ENCODE assay signal across 9 mouse cellular contexts in the genomic region with DNA sequence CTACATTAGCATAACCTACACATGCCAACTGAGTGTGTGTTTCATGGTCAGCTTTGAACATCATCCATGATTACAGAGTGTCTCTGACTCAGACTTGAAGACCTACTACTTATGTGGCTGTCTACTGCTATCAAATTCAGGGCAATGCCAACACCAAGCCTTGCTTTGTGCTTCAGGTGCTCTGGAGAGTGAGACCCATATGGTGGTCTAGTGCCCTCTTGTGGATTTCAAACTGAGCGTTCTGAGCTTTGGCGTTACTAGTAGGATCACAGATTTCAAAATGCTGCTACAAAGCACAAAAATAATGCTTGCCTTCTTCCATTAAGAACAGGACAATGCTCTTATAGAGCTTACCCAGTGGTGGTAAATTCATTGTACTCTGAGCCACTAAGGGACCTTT.
A peak's percentile ranks its signal among the peaks of the same experiment; 100 is the strongest.
DNase-seq lines count a peak whose midpoint lies in the region; ATAC-seq and TF ChIP-seq lines count a peak whose summit lies in the region.
"Had no signal": no experiment of that assay in that cellular context is flagged by ENCODE, and none has a peak within 500 bp of the region (broad histone marks: within the 10 kb centered on the region; RNA-seq: fewer than 3 reads in every experiment).

No protein-coding gene starts in this region.

- no peaks in the 10 kb centered on the region for H3K36me3 ChIP-seq in lung, postnatal 0 days (ENCODE audit: insufficient read depth, low read length)
- H3K36me3 ChIP-seq: stomach, embryonic 15.5 days had no signal

- intact Hi-C loops in gastrocnemius, adult 2 months (cut with DNase I) = loop anchor here (1.0 to 5.0 kb wide), 2 partner anchors 162 to 396 kb away; no protein-coding TSS in a partner anchor

- H3K4me2 ChIP-seq in lung, postnatal 0 days (replicated peaks; ENCODE audit: low read depth, low read length) = no peak overlapping the region
- H3K4me2 ChIP-seq: stomach, embryonic 15.5 days had no signal

- H3K27ac ChIP-seq in gastrocnemius, adult 2 months = no peak overlapping the region
- no peak overlapping the region for H3K27ac ChIP-seq in lung, postnatal 0 days (ENCODE audit: low read length)
- H3K27ac ChIP-seq: stomach, embryonic 15.5 days had no signal

- peak; percentile 81 for TF ChIP-seq CTCF in gastrocnemius, adult 2 months (IDR thresholded peaks at IDR 0.05)
- TF ChIP-seq CTCF in lung, postnatal 0 days (IDR thresholded peaks at IDR 0.05) = peak; percentile 82

- TF ChIP-seq EP300 in lung, postnatal 0 days (IDR thresholded peaks at IDR 0.05) = no peak

- DNase-seq in gastrocnemius, adult 2 months = no peak
- no peak for DNase-seq in gastrocnemius, adult 8-10 months (ENCODE audit: low spot score in 2 of 2)
- peak; percentile 9 for DNase-seq in right cerebral cortex, postnatal 14 days
- no peak for DNase-seq in right cerebral cortex, postnatal 36 days (ENCODE audit: low spot score in 2 of 2)
- DNase-seq in forelimb bud, embryonic 11.5 days (ENCODE audit: low read depth, low spot score) = peak; percentile 35
- DNase-seq in lung, postnatal 0 days (ENCODE audit: low spot score) = peak; percentile 73
- no peak for DNase-seq in adipocyte (ENCODE audit: low spot score)

- no peak overlapping the region for H3K4me3 ChIP-seq in gastrocnemius, adult 2 months
- no peak overlapping the region for H3K4me3 ChIP-seq in lung, postnatal 0 days (ENCODE audit: low read depth, low read length)
- H3K4me3 ChIP-seq: stomach, embryonic 15.5 days had no signal

- H3K9me3 ChIP-seq in lung, postnatal 0 days (ENCODE audit: low read length) = no peaks in the 10 kb centered on the region
- H3K9me3 ChIP-seq: stomach, embryonic 15.5 days had no signal

- no peaks in the 10 kb centered on the region for H3K27me3 ChIP-seq in lung, postnatal 0 days (replicated peaks; ENCODE audit: insufficient read depth, low read length)
- H3K27me3 ChIP-seq: stomach, embryonic 15.5 days had no signal

- 36% methylated on average over 2 of the region's 2 CpGs for WGBS in lung, postnatal 0 days

- H3K9ac ChIP-seq in lung, postnatal 0 days (replicated peaks; ENCODE audit: low read depth) = no peak overlapping the region
- H3K9ac ChIP-seq: stomach, embryonic 15.5 days had no signal

- peak; percentile 26; the same call in 1 of the 2 replicates for ATAC-seq in lung, postnatal 0 days
- ATAC-seq in erythroblast, adult 5-6 weeks (replicated peaks; ENCODE audit: low FRiP score, poor library complexity, severe bottlenecking) = no peak

- H3K4me1 ChIP-seq in lung, postnatal 0 days (ENCODE audit: insufficient read depth, low read depth, low read length) = no peaks in the 10 kb centered on the region
- H3K4me1 ChIP-seq: stomach, embryonic 15.5 days had no signal

Comparison
In these comparisons a context has a peak if more than half of its experiments do, and no peak if none do; other contexts are left out.
1. DNase-seq: peak in right cerebral cortex, postnatal 14 days (single experiment), forelimb bud, embryonic 11.5 days (single experiment) and lung, postnatal 0 days (single experiment); none in gastrocnemius, adult 2 months (single experiment), gastrocnemius, adult 8-10 months (0 of 2), right cerebral cortex, postnatal 36 days (0 of 2) and adipocyte (single experiment).